Mouse (Mus musculus): Measurements from ENCODE around the gene Npnt. TPM values are rescaled to one million over a fixed set of nuclear protein-coding genes. Genes with fewer than 3 reads are reported as not detected.

Gene Npnt
- polyA plus RNA-seq, 1 experiment from 2014 or later, result 9.0 TPM

Other genes starting within 250 kb of the Npnt start
- 22.7 and 26.0 TPM in 2 replicates for gene Ints12, start 141.5 kb upstream of the Npnt start, polyA plus RNA-seq (2016; fragmentation: Nextera tagmentation; extraction: Ambion mirVana)
- gene Gstcd, start 141.7 kb upstream of the Npnt start, polyA plus RNA-seq (2016; fragmentation: Nextera tagmentation; extraction: Ambion mirVana), result 8.0 and 8.3 TPM in 2 replicates